Mouse (Mus musculus) MEL (cell line): ENCODE results near the gene Zfp715. TPM values are rescaled to one million over a fixed set of nuclear protein-coding genes. Genes with fewer than 3 reads are reported as not detected.

ENCODE experiments used
- DNase-seq: peaks from one replicate; pipeline ENCODE4 v3.0.0; 2011; ENCODE audit warnings: low read depth, low spot score
- H3K27ac ChIP-seq: 2 replicates; pipeline ENCODE4 v1.5.1; 2012; ENCODE audit warnings: low read depth, mild to moderate bottlenecking, control low read depth, low read length, moderate library complexity; ENCODE audit not compliant: control insufficient read depth
- H3K27me3 ChIP-seq, 2 experiments: fragments of 150-350 bp in 1 of 2; sonication (generic) in 1 of 2; 2 replicates each; pipeline ENCODE4 v1.6.1; 2012; ENCODE audit warnings: low read length in 2 of 2, mild to moderate bottlenecking in 2 of 2, improper control_type of control experiment in 1 of 2, moderate library complexity in 1 of 2; ENCODE audit not compliant: insufficient read depth in 2 of 2, control insufficient read depth in 1 of 2
- H3K36me3 ChIP-seq, 2 experiments: 2 replicates each; pipeline ENCODE4 v1.6.1; 2012 to 2014; ENCODE audit warnings: low read length in 2 of 2, improper control_type of control experiment in 1 of 2, inconsistent platforms in 1 of 2, mild to moderate bottlenecking in 1 of 2; ENCODE audit not compliant: insufficient read depth in 2 of 2, control insufficient read depth in 1 of 2
- H3K4me1 ChIP-seq, 2 experiments: fragments of 150-350 bp in 1 of 2; sonication (generic) in 1 of 2; 2 replicates each; pipeline ENCODE4 v1.6.1; 2012; ENCODE audit warnings: low read length in 2 of 2, improper control_type of control experiment in 1 of 2, mild to moderate bottlenecking in 1 of 2; ENCODE audit not compliant: insufficient read depth in 2 of 2, control insufficient read depth in 1 of 2
- H3K4me3 ChIP-seq, 2 experiments: fragments of 150-350 bp in 1 of 2; sonication (generic) in 1 of 2; 2 replicates each; pipeline ENCODE4 v1.5.1; 2012; ENCODE audit warnings: low read depth in 2 of 2, low read length in 2 of 2, mild to moderate bottlenecking in 2 of 2, moderate library complexity in 2 of 2, control low read depth in 1 of 2, improper control_type of control experiment in 1 of 2; ENCODE audit not compliant: control insufficient read depth in 1 of 2, insufficient read depth in 1 of 2
- H3K79me2 ChIP-seq: 2 replicates; pipeline ENCODE4 v1.6.1; 2012; ENCODE audit warnings: mild to moderate bottlenecking, low read length, moderate library complexity; ENCODE audit not compliant: control insufficient read depth, poor library complexity, insufficient read depth
- H3K9ac ChIP-seq: 2 replicates; pipeline ENCODE4 v1.6.1; 2012; ENCODE audit warnings: low read depth, mild to moderate bottlenecking, control low read depth, low read length, moderate library complexity; ENCODE audit not compliant: control insufficient read depth, poor library complexity, severe bottlenecking
- H3K9me3 ChIP-seq: fragments of 150-350 bp; sonication (generic); replicated peaks from 2 replicates; pipeline ENCODE4 v1.6.1; 2012; ENCODE audit warnings: mild to moderate bottlenecking, low read length, improper control_type of control experiment, moderate library complexity; ENCODE audit not compliant: insufficient read depth
- BHLHE40 ChIP-seq: IDR thresholded peaks from 2 replicates; pipeline ENCODE4 v1.6.1; 2012; ENCODE audit warnings: low read depth, mild to moderate bottlenecking, inconsistent platforms, low read length, improper control_type of control experiment, borderline replicate concordance
- CHD1 ChIP-seq: IDR thresholded peaks from 2 replicates; pipeline ENCODE4 v1.6.1; 2012; ENCODE audit warnings: low read depth, mild to moderate bottlenecking, inconsistent platforms, low read length, improper control_type of control experiment
- CTCF ChIP-seq, 3 experiments: IDR thresholded peaks in 2 of 3; conservative IDR thresholded peaks in 1 of 3; 2 replicates each; pipeline ENCODE4 v1.5.1; 2011 to 2012; ENCODE audit warnings: low read length in 3 of 3, low read depth in 2 of 3, mild to moderate bottlenecking in 2 of 3, improper control_type of control experiment in 1 of 3, inconsistent platforms in 1 of 3, mixed read lengths in 1 of 3, moderate library complexity in 1 of 3; ENCODE audit not compliant: control insufficient read depth in 1 of 3, insufficient read depth in 1 of 3, poor library complexity in 1 of 3, severe bottlenecking in 1 of 3
- E2F4 ChIP-seq: IDR thresholded peaks from 2 replicates; pipeline ENCODE4 v1.6.1; 2011; ENCODE audit warnings: low read depth, low read length, improper control_type of control experiment, borderline replicate concordance
- ELF1 ChIP-seq: IDR thresholded peaks from 2 replicates; pipeline ENCODE4 v1.6.1; 2014; ENCODE audit warnings: low read depth, mild to moderate bottlenecking, inconsistent platforms, low read length, improper control_type of control experiment, moderate library complexity
- EP300 ChIP-seq, 2 experiments: IDR thresholded peaks; 2 replicates each; pipeline ENCODE4 v1.6.1; 2011; ENCODE audit warnings: improper control_type of control experiment in 2 of 2, low read length in 2 of 2, low read depth in 1 of 2, mild to moderate bottlenecking in 1 of 2
- GABPA ChIP-seq: IDR thresholded peaks from 2 replicates; pipeline ENCODE4 v1.6.1; 2012; ENCODE audit warnings: low read depth, mild to moderate bottlenecking, inconsistent platforms, low read length, improper control_type of control experiment, moderate library complexity
- MAZ ChIP-seq: IDR thresholded peaks from 2 replicates; pipeline ENCODE4 v1.6.1; 2012; ENCODE audit warnings: low read depth, mild to moderate bottlenecking, inconsistent platforms, low read length, improper control_type of control experiment
- MEF2A ChIP-seq: IDR thresholded peaks from 2 replicates; pipeline ENCODE4 v1.6.1; 2014; ENCODE audit warnings: low read depth, mild to moderate bottlenecking, inconsistent platforms, low read length, improper control_type of control experiment; ENCODE audit not compliant: poor library complexity, insufficient replicate concordance, severe bottlenecking; ENCODE audit errors: extremely low read depth
- MYC ChIP-seq: IDR thresholded peaks from 2 replicates; pipeline ENCODE4 v1.6.1; 2011; ENCODE audit warnings: low read depth, mild to moderate bottlenecking, low read length, improper control_type of control experiment, moderate library complexity
- NELFE ChIP-seq: IDR thresholded peaks from 2 replicates; pipeline ENCODE4 v1.6.1; 2011; ENCODE audit warnings: low read depth, low read length, improper control_type of control experiment
- POLR2AphosphoS2 ChIP-seq: IDR thresholded peaks from 2 replicates; pipeline ENCODE4 v1.6.1; 2011; ENCODE audit warnings: low read length, improper control_type of control experiment
- RAD21 ChIP-seq: IDR thresholded peaks from 2 replicates; pipeline ENCODE4 v1.6.1; 2011; ENCODE audit warnings: mild to moderate bottlenecking, low read depth, low read length, improper control_type of control experiment
- SMC3 ChIP-seq: IDR thresholded peaks from 2 replicates; pipeline ENCODE4 v1.6.1; 2011; ENCODE audit warnings: low read depth, low read length, improper control_type of control experiment
- TBP ChIP-seq: IDR thresholded peaks from 2 replicates; pipeline ENCODE4 v1.8.0; 2011; ENCODE audit warnings: low read depth, low read length, improper control_type of control experiment
- UBTF ChIP-seq: IDR thresholded peaks from 2 replicates; pipeline ENCODE4 v1.6.1; 2012; ENCODE audit warnings: low read depth, mild to moderate bottlenecking, inconsistent platforms, low read length, improper control_type of control experiment, moderate library complexity, borderline replicate concordance; ENCODE audit not compliant: insufficient read depth
- USF1 ChIP-seq: IDR thresholded peaks from 2 replicates; pipeline ENCODE4 v1.6.1; 2014; ENCODE audit warnings: low read depth, mild to moderate bottlenecking, inconsistent platforms, low read length, improper control_type of control experiment, moderate library complexity
- USF2 ChIP-seq, 2 experiments: IDR thresholded peaks; 2 replicates each; pipeline ENCODE4 v1.6.1; 2011 to 2012; ENCODE audit warnings: improper control_type of control experiment in 2 of 2, low read length in 2 of 2, borderline replicate concordance in 1 of 2, inconsistent platforms in 1 of 2, low read depth in 1 of 2, mild to moderate bottlenecking in 1 of 2; ENCODE audit not compliant: insufficient read depth in 1 of 2
- ZC3H11A ChIP-seq: IDR thresholded peaks from 2 replicates; pipeline ENCODE4 v1.6.1; 2012; ENCODE audit warnings: low read depth, mild to moderate bottlenecking, inconsistent platforms, low read length, improper control_type of control experiment
- ZKSCAN1 ChIP-seq: IDR thresholded peaks from 2 replicates; pipeline ENCODE4 v1.6.1; 2012; ENCODE audit warnings: low read depth, mild to moderate bottlenecking, inconsistent platforms, low read length, improper control_type of control experiment, moderate library complexity
- ZMIZ1 ChIP-seq: IDR thresholded peaks from 2 replicates; pipeline ENCODE4 v1.6.1; 2012; ENCODE audit warnings: low read depth, mild to moderate bottlenecking, inconsistent platforms, low read length, improper control_type of control experiment, moderate library complexity
- polyA plus RNA-seq, 2 experiments: library from polyadenylated mRNA; stranded (reverse) in 1 of 2; unstranded in 1 of 2; fragments of >175 nt in 1 of 2; fragments of >200 nt in 1 of 2; gene quantifications; 2 replicates each; pipeline versions ENCODE4 v1.2.1 to v1.2.4; 2012; ENCODE audit warnings: low replicate concordance in 2 of 2, low read depth in 1 of 2; ENCODE audit not compliant: insufficient read length in 2 of 2, insufficient read depth in 1 of 2, missing spikeins in 1 of 2
- total RNA-seq: library from RNA; depleted of rRNA; stranded (reverse); fragments of 300-350 nt; gene quantifications from 2 replicates; pipeline ENCODE4 v1.2.3, GENCODE M21; 2012

Gene Zfp715
- total and polyA plus RNA-seq, 3 experiments: 8.3 to 11.7 TPM; not detected in 1

DNA sequence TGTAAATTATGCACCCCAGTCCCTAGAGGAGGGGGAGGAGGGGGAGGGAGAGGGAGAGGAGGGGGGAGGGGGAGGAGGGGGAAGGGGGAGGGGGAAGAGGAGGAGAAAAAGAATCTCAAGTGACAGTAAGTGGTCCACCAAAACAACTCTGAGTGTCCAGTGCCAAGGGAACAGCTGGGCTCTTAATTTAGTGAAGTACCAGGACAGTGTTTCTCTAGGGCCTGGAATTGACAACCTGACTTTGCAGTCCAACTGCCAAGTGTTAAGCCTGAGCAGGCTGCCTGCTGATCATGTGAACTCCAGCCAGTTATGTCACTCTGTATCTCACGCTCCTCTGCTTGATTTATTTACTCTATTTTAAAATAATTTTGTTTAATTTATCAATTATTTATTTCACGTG lies 20.8 kb upstream of the Zfp715 start:
- Histone ChIP-seq H3K27ac (no peak overlapping the region), H3K79me2 (no peaks in the 10 kb centered on the region)
- TF ChIP-seq ZC3H11A: no peak
- no peak for TF ChIP-seq BHLHE40
- TF ChIP-seq ZKSCAN1: no peak
- TF ChIP-seq ZMIZ1: no peak
- TF ChIP-seq EP300 (IDR thresholded peaks at IDR 0.05; ENCODE audit: low read depth in 1 of 2, low read length in 2 of 2): no peak
- TF ChIP-seq TBP: no peak
- TF ChIP-seq NELFE: no peak
- TF ChIP-seq MYC: no peak
- no peak for TF ChIP-seq CTCF (IDR thresholded peaks at IDR 0.05 in 2 of 3, conservative IDR thresholded peaks at IDR 0.05 in 1 of 3; ENCODE audit: control insufficient read depth in 1 of 3, insufficient read depth in 1 of 3, low read depth in 2 of 3, low read length in 3 of 3, poor library complexity in 1 of 3, severe bottlenecking in 1 of 3)
- TF ChIP-seq USF2 (IDR thresholded peaks at IDR 0.05; ENCODE audit: borderline replicate concordance in 1 of 2, insufficient read depth in 1 of 2, low read depth in 1 of 2, low read length in 2 of 2): no peak
- no peak for TF ChIP-seq CHD1
- TF ChIP-seq SMC3: no peak
- no peak for TF ChIP-seq UBTF
- TF ChIP-seq E2F4: no peak
- TF ChIP-seq MAZ: no peak
- TF ChIP-seq POLR2AphosphoS2: no peak
- TF ChIP-seq MEF2A: no peak
- no peak for TF ChIP-seq GABPA
- TF ChIP-seq USF1: no peak
- TF ChIP-seq, all 39 proteins: peak for 0
- DNase-seq: no peak
- Histone ChIP-seq H3K9me3 (no peaks in the 10 kb centered on the region), H3K4me1 (no peaks in the 10 kb centered on the region), H3K27me3 (no peaks in the 10 kb centered on the region; a peak in 1 of 4 replicates), H3K4me3 (no peak overlapping the region), H3K9ac (no peak overlapping the region), H3K36me3 (no peaks in the 10 kb centered on the region)

DNA sequence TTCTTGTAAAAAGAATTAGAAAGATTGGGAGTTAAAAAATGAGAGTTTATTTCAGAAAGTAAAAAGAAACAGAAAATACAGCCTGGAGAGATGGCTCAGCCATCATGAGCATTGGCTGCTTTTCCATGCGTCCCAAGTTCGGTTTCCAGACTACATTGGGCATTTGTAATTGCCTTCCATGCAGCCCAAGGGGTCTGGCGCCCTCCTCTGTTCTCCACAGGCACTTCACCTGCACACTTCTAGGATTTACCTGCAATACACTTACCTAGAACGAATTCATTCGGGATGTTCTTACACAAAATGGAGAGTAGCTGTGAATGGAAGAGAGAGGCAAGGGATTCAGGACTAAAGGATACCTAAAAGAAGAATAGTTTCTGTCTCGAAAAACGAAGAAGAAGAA lies 20.1 kb upstream of the Zfp715 start:
- Histone ChIP-seq H3K9me3 (no peaks in the 10 kb centered on the region), H3K4me3 (no peak overlapping the region), H3K36me3 (no peaks in the 10 kb centered on the region), H3K4me1 (no peaks in the 10 kb centered on the region), H3K9ac (no peak overlapping the region), H3K27ac (no peak overlapping the region), H3K79me2 (no peaks in the 10 kb centered on the region), H3K27me3 (no peaks in the 10 kb centered on the region; a peak in 1 of 4 replicates)
- peak; percentile 14 for DNase-seq
- TF ChIP-seq USF2 (IDR thresholded peaks at IDR 0.05; ENCODE audit: borderline replicate concordance in 1 of 2, insufficient read depth in 1 of 2, low read depth in 1 of 2, low read length in 2 of 2): no peak
- peak; percentile 56 for TF ChIP-seq RAD21
- no peak for TF ChIP-seq ZKSCAN1
- no peak for TF ChIP-seq ELF1
- TF ChIP-seq SMC3: peak; percentile 46
- peak; percentile 44 to 56 (median 48) for TF ChIP-seq CTCF (IDR thresholded peaks at IDR 0.05 in 2 of 3, conservative IDR thresholded peaks at IDR 0.05 in 1 of 3; ENCODE audit: control insufficient read depth in 1 of 3, insufficient read depth in 1 of 3, low read depth in 2 of 3, low read length in 3 of 3, poor library complexity in 1 of 3, severe bottlenecking in 1 of 3)
- TF ChIP-seq ZC3H11A: 0 out of 2 replicates have a peak, but pooled peaks have one; percentile 23
